Mouse (Mus musculus): ENCODE data around the gene Gm21992.

- no peak for TF ChIP-seq CTCF (IDR thresholded peaks at IDR 0.05; ENCODE audit: low read depth)
- no peak for TF ChIP-seq EP300 (optimal IDR thresholded peaks at IDR 0.05)
Measured at GRCm38 (mm10) chr19:4745681-4746080, 65.7 kb downstream of the Gm21992 start.
